Mouse (Mus musculus): Measurements from ENCODE around the gene Mtfp1.
A peak's percentile ranks its signal among the peaks of the same experiment; 100 is the strongest.
"Not testable (repeated sequence)": the region's sequence is repeated elsewhere in the genome, so short reads cannot be mapped to it uniquely, and the experiment has no call there.

The Mtfp1 gene

DNA sequence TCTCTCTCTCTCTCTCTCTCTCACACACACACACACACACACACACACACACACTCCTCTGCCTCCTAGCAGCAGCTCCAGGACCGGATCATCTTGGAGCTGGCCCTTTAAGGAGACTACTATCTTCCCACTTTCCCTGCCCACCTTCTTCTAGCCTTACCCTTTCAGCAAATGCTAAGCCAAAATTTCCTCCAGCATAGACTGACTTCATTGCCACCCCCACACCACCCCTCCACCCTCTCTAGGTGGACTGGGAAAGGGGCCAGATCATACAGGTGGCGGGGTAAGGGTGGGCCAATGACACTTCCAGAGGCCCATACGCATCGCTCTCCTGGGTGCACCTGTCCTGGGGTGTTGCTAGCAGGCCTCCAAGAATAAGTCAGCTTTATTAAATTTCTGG is 20.2 kb upstream of the Mtfp1 start:
- DNase-seq (ENCODE audit: low spot score in 2 of 2) = no peak

DNA sequence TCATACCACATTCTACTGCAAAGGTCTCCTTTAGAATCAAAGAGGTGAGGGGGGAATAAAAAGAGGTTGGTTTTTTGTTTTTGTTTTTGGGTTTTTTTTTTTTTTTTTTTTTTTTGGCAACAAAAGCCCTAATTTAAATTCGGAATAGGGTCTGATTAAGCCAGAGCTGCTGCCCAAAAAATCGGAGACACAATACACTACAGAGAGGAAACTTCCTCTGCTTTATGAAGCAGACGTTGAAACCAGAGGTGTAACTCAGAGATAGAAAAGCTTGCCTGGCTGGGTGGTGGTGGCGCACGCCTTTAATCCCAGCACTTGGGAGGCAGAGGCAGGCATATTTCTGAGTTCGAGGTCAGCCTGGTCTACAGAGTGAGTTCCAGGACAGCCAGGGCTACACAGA is 19.3 kb upstream of the Mtfp1 start:
- DNase-seq (ENCODE audit: low spot score in 2 of 2) = not testable (repeated sequence)

DNA sequence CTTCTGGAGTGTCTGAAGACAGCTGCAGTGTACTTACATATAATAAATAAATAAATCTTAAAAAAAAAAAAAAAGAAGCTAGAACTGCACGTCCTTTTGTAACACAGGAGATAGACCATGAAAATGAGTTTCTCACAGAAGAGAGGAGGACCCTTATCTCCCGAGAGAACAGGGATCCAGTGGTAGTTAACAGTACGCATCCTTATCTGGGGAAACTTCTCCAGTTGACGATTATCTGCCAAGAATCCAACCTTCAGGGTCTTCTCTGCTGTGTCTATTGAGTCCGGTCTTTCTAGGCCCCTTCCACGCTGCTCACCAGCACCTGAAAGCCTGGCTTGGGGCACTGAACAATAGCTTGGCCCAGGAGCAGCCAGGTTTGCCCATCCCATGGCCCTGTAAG is 18.7 kb upstream of the Mtfp1 start:
- no peak for DNase-seq (ENCODE audit: low spot score in 2 of 2)

DNA sequence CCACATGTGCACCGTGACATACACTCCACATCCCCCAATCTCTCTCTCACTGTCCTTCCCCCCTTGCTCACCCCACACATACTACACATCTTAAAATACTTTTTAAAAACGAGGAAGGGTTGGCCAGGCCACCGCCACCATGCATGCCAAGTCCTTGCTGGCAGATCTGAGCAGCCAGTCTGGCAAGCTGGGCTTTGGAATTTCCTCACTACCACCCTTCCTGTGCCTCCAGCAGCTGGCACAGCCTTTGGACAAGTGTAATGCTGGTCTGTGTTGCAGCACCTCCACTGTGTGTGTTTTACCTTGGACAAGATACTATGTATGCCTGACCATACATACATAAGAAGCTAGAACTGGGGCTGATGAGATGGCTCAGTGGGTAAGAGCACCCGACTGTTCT is 18.3 kb upstream of the Mtfp1 start:
- DNase-seq (ENCODE audit: low spot score in 2 of 2) = no peak

DNA sequence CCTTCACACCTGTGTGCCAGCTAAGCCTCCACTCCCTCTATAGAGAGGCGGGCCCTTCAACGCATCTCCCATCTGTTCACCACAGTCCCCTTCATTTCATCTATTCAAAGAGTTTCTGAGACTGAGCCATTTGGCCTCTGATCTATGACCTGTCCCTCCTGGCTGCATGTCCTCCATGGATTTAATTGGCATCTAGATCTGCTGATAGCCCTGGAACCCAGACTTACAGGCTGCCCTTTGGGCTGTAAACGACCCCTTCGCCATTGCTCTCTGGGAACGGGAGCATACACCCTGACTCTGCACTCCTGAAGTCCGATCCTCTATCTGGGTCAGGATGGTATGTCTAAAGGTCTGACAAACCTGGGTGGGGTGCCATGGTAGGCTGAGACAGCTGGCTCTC is 17.6 kb upstream of the Mtfp1 start:
- no peak for DNase-seq (ENCODE audit: low spot score in 2 of 2)

DNA sequence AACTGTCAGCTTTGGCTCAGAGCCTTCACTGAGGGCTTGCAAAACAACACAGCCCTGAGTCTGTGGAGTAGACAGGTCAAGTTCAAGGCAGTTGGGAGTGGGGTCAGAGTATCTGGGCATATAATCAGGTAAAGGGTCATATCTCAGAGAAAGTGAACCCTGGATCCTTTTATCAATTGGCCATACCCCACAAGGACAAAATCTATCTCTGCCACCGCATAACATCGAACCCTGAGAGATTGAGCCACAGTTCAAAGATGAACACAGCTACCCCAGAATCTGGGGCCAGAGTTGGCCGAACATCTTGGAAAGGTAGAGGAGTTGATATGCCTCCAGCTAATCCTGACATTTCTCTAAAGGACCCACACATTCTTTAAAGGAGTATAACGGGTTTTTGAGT is 16.8 kb upstream of the Mtfp1 start:
- no peak for DNase-seq (ENCODE audit: low spot score in 2 of 2)

DNA sequence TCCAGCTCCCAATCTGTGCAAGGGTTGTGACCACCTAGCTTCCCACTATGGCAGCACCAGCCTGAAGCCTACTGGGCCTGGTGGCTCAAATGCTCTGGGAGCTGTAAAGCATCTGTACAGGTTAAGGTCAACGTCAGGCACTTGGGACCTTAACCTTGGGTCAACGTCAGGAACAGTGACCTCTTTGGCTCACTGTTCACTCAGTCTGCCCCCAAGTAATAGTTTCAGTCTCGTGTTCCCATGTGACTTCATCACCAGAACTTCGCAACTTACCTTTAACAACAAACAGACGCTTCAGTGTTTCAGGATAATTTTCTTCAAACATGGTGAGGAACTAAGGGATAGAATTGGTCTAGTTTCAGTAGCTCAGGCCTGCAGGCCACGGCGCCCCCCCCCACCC is 13.4 kb upstream of the Mtfp1 start:
- no peak for DNase-seq (ENCODE audit: low spot score in 2 of 2)

DNA sequence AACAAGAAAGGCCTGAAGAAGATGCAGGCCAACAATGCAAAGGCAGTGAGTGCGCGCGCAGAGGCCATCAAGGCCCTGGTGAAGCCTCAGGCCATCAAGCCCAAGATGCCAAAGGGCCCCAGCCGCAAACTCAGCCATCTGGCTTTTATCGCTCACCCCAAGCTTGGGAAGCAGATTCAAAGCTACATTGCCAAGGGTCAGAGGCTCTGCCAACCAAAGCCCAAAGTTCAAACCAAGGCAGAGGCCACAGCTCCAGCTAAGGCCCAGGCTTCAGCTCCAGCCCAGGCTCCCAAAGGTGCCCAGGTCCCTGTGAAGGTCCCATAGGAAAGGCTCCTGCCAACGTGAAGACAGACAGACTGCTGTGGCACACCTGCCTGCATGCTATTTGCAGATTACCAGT is 12.7 kb upstream of the Mtfp1 start:
- DNase-seq (ENCODE audit: low spot score in 2 of 2) = not testable (repeated sequence)

DNA sequence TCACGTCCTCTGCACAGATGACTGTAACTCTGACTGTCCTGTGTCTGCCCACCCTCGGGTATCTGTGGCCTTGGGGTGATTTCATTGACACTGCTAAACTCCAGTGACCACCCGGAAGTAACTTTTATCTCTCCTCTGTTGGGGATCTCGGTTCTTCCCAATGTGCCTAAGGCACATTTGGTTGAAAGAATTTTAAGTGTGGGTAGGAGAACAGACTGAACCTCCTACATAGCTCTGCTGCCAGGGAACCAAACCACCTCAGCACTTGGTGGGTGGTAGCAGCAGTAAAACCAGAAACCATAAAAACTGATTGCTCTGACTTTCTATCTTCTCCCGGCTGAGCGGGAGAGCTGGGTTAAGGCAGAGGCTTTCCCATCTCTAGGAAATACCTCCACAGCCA is 10.2 kb upstream of the Mtfp1 start:
- DNase-seq (ENCODE audit: low spot score in 2 of 2) = no peak

DNA sequence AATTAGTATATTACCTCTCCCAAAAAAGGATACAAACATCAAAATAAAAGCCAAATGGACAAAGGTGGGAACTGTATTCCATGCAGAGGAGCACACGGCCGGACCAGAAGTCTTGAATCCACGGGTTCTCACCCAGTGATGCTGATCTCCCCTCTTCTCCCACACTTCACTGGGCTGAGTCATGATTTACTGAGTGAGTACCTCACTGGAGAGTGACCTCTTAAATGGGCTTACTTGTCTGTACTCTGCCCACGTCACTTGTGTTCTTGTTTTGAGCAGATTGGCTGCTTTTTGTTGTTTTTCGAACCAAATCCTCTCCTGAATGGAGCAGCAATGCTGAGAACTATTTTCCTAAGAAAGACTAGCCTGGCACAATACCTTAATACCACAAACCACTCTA is 9.7 kb upstream of the Mtfp1 start:
- DNase-seq (ENCODE audit: low spot score in 2 of 2) = no peak

DNA sequence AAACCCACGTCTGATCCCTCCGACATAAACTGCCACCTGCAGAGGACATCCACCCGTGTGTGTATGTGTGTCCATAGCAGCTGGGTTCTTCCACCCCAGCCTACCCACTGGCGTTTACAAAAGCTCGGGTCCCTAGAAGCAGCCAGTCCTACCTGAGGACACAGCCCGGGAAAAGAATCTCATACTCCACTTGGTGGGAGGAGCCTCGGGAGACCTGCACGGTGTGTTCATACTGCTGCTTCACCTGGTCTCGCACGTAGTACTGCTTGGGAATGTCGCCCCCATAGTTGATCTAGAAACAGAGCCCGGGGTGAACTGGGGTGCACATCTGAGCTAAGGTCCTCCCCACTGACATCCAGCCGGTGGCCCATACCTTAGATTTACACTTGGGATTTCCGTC is 8.3 kb upstream of the Mtfp1 start:
- DNase-seq (ENCODE audit: low spot score in 2 of 2) = no peak

DNA sequence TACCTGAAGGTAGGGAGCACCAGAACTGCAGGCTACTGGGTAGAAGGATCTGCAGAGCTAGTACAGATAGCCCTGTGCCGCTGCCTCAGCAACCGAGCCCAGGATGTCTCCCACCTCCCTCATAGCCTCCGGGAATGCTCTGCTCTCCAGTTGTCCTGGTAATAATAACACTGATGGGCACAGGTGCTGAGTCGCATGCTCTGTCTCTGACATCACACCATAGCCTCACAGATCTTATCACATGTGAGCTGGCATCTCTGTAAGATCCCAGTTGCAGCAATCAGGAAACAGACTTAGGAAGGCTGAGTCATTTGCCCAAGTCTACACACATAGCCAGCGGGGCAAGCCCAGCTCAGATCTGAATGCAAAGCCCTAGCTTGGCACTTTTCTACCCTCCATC is 6.6 kb upstream of the Mtfp1 start:
- no peak for DNase-seq (ENCODE audit: low spot score in 2 of 2)

DNA sequence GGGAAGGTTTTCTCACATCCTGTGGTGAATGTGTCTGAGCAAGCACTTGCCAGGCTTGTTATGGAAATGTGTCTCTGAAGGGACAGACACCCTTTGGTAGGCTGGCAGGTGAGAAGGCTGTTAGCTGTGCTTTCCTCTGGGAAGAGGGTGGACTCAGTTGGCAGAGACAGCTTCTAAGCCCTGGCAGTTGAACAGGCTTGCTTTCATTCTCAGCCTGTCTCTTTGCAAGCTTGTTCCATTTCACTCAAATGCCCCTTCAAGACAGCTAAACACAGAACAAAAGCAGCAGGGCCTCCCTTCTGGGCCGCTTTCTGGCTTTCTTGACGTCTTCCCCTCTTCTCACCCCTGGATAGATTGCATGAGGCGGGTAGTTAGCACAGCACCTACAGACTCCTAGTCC is 4.2 kb upstream of the Mtfp1 start:
- no peak for DNase-seq (ENCODE audit: low spot score in 2 of 2)

DNA sequence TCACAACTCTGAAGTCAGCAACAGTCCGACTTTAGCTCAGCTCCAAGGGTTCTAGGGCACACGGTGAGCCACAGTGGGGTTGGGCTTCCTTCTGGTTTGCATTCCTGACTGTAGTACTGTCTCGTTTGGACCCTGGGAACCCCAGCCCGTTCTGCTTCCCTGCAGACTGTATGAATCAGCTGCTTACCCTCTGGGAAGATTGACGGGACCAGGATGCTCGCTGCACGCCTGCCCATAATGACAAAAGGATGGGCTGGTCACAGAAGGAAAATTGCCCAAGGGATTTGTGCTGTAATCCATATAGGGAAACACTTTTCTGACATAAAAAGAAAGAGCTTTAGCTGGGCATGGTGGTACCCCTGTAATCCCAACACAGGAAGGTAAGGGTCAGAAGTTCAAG is 3.6 kb upstream of the Mtfp1 start:
- no peak for DNase-seq (ENCODE audit: low spot score in 2 of 2)

DNA sequence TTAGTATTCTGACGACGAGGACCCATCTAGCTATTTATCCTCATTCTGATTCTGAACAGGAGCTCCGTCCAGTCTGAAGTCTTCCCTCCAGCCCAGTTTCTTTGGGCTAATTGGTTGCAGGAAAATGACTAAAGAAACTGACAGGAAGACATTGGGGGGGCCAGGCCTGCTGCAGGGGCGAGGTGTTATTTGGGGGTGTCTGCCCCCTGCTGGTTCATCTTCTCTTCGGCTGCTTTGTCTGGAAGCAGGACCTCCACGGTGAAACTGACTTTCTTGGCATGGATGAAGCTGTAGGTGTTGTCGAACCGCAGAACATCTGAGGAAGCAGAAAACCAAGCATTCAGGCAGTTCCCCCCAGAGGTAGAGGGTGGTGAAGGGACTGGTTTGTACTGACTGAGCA is 2.9 kb upstream of the Mtfp1 start:
- DNase-seq (ENCODE audit: low spot score in 2 of 2) = no peak

DNA sequence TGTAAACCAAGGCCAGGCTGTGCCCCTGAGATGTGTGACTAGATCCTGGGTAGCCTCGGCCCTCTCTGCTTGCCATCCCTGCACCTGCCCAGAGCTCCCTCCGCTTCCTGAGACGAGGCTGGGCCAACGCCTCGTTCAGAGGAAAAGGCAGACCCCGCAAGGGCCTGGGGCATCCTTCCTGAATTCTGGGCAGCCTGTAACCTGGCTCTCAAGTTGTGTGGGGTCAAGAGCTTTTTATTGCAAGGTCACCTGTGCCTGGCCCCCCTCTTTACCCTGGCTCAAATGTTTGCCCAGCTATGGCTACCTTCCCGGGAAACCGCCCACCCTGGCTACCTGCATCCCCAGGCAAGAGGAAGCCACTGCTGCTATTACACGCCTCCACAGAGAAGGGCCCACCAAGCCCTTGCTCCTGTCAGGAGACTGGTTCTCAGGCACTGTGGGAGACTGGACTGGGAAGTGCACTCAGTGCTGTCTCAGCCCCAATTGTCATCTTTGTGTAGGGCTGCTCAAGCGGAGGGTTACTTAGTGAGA is 1.9 kb upstream of the Mtfp1 start:
- DNase-seq (ENCODE audit: low spot score in 2 of 2) = peak in 1 of 2 experiments; percentile 23

DNA sequence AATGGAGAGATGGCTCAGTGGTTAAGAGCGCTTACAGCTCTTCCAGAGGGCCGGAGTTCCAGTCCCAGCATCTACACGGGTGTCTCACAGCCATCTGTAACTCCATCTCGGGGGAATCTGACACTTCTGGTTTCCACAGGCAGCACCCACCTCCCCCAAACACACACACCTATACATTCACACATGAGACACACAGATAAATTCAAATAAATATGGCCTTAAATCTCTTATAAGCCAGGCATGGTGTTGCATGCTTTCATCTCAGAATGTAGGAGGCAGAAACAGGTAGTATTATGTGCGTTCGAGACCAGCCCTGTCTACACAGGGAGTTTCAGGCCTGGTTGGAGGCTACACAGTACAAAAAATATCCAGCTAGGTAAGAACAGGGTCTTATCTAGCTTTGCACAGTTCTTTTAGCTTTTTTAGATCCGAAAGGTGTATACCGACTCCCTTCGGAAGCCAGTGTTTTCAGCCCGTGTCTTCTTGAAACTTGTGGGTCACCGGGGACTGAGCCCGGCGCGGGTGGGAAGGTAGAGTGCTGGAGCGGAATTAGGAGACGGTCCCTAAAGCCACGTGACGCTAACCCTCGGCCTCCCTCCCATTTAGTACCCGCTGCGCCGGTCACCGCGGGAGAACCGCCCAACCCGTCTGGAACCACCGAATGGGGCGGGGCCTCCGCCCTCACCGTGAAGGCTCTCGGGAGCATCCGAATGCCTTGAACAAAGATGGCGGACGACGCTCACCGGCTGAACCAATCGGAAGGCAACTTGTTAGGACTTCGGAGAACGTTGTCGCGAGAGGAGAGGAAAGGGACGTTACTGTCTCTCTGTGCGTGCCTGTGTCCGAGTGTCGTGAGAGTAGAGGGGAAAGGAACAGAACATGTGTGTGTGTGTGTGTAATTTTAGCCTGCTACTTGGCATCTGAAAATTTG is 1.1 kb upstream of the Mtfp1 start:
- DNase-seq (ENCODE audit: low spot score in 2 of 2) = peak; percentile 94 to 96

DNA sequence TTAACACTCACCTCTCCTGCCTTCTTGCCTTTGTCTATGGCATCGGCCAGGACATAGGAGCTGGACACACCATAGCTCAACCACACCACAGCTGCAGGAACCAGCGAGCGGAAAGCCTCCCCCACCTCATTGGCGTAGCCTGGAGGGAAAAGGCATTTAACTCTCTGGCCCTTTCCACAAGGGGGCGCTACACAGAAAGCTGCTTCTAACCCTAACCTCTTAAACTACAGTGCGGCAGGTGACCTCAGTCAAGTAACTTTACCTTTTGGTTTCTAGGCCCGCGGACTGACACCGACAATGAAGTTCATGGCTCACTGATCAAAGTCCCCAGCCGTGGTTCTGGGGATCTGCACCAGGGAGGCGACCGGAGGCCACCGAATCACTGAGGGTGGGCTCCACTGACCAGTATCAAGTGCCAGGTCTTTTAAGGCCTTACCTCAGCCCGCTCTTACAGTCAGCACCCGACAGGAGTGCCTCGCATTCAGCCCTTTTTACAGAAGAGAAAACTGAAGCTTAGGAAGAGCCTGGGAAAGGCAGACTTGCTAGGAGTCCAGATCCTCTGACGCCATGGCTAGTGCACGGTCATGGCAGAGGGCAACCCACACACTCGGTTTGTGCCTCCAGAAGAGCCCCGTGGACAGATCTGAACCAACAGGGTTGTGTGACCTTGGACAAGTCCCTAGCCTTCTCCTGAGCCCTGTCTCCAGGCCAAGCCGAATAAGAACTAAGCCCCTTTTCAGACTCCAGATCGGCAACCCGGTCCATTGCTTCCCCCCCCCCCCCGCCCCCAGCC is 671 bp downstream of the Mtfp1 start:
- peak in 1 of 2 experiments; percentile 58 for DNase-seq (ENCODE audit: low spot score in 2 of 2)

DNA sequence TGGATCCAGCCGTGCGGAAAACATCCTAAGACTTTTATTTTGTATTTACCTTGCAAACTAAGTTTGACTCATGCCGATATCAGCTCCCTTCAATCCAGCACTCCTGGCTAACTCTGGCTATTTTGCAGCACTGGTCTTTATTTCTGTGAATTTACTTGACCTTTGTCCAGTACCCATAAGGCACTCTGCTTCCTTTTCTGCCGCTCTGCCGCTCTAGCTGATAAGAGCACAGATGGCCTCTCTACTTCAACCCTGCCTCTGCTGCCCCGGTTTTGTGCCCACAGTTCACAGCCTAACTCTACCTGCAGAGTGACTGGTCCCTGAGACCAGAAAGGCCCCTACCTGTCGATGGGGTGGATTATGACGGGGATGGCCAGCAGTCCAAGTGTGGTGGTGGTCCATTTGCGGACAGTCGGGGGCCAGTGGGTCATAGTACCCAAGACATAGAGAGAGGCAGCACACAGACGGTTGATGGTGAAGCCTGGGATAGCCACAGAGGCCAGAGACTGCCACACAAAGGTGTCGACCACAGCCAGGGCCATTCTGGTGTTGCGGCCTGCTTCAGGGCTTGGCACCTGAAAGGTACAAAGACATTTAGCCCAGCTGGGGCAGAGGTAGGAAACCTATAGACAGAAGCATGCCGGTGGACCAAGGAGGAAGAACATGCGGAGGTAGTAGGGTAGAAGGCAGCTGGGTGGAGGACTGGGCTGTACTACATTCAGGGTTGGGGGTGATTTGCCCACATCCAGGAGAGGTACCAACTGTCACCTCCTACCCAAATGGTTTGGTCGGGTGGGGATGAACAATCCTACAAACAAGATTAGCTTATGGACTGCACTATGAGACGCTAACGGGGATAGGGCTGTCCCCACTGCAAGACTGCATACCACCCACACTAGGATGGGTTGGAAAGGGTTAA is 1.5 kb downstream of the Mtfp1 start:
- no peak for DNase-seq (ENCODE audit: low spot score in 2 of 2)

DNA sequence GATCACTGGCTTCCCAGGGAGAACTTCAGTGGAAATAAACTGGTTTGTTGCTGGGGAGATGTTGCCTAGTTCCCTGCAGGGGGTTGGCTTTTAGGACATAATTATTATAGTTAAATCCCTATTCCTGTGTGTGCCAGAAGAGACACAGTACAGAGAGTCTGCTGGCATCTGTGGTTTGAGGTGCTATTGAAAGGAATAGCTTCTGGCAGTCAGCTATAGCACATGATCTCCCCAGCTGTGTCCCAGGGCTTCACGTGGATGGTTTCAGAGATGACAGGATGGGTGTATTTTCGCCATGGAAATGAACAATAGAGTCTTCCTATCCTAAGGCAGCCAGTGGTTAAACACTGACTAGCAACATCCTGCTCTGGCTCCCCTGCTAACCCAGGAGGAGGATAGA is 8.0 kb downstream of the Mtfp1 start:
- DNase-seq (ENCODE audit: low spot score in 2 of 2) = no peak

DNA sequence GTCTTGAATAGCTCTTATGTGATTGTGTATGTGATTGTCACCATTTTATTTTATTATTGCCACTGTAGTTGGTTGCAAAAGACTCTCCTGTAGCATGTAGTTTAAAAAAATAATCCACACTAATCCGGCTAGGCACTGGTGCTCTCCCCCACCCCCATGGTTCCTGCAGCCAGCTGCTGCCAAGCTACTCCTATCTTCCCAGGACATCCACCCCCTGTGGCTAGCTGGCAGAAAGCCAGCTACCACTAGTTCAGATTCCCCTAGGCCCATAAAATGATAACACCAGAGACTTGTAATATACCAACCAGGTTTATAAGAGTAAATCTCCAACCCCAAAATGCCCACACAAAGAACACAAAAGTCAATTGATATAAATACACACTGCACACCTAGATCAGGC is 9.0 kb downstream of the Mtfp1 start:
- no peak for DNase-seq (ENCODE audit: low spot score in 2 of 2)
